Comparison of ENCODE assay signal across 8 mouse cellular contexts in the genomic region with DNA sequence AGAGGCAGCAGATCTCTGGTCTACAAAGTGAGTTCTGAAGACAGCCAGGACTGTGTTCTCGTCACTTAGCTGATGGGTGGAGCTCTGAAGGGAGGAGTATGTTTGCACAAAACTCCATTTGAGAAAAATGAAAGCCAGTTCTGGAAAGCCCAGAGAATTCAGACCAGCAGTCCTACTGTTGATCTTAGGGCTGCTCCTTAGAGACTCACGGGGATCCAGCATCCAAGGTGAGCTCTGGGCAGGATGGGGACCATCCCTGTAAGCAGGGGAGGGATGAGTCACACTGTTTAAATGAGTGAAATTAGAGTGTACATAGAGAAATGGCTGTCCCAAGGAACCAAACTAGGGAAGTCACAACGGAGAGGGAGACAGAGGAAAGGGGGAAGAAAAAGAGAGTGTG. TPM values are rescaled to one million over a fixed set of nuclear protein-coding genes. Genes with fewer than 3 reads are reported as not detected.
A peak's percentile ranks its signal among the peaks of the same experiment; 100 is the strongest.
DNase-seq lines count a peak whose midpoint lies in the region; ATAC-seq lines count a peak whose summit lies in the region.

A gene (plus strand): TSS at position 102 of the 400 bp plus-strand sequence.

- H3K4me3 ChIP-seq in embryonic facial prominence, embryonic 10.5 days = peak within 1 kb of the TSS; percentile 54
- H3K4me3 ChIP-seq in liver, embryonic 11.5 days (ENCODE audit: low read depth, low read length) = peak within 1 kb of the TSS; percentile 44

- H3K9ac ChIP-seq in liver, embryonic 11.5 days (ENCODE audit: low read depth, low read length) = 0 out of 2 replicates have a peak within 1 kb of the TSS, but pooled peaks have one; percentile 40

- peak within 1 kb of the TSS; percentile 77 for H3K27ac ChIP-seq in embryonic facial prominence, embryonic 10.5 days (replicated peaks)
- H3K27ac ChIP-seq in liver, embryonic 11.5 days (ENCODE audit: low read depth, low read length) = peak within 1 kb of the TSS; percentile 55

- 27% methylated on average over 3 of the region's 3 CpGs for WGBS in embryonic facial prominence, embryonic 10.5 days
- 17% methylated on average over 3 of the region's 3 CpGs for WGBS in liver, embryonic 11.5 days

- DNase-seq in kidney, adult 18-20 months = peak; percentile 20
- no peak for DNase-seq in kidney, adult 11 months
- no peak for DNase-seq in embryonic facial prominence, embryonic 10.5 days (ENCODE audit: low spot score)
- DNase-seq in heart, postnatal 10 days = peak; percentile 44 to 62
- no peak for DNase-seq in liver, embryonic 11.5 days (ENCODE audit: low spot score)
- DNase-seq in naive thymus-derived CD4-positive, alpha-beta T cell, adult 2 months (ENCODE audit: low read depth) = peak; percentile 10
- no peak for DNase-seq in embryo, embryonic 9.5 days (ENCODE audit: extremely low spot score)
- DNase-seq in left cerebral cortex, adult 11 months (ENCODE audit: low spot score) = no peak

- intact Hi-C loops in heart, postnatal 10 days (cut with DNase I) = no loop called here

- H3K9me3 ChIP-seq in embryonic facial prominence, embryonic 10.5 days = no peaks in the 10 kb centered on the region
- H3K9me3 ChIP-seq in liver, embryonic 11.5 days (ENCODE audit: control insufficient read depth, low read length) = no peaks in the 10 kb centered on the region

- no peaks in the 10 kb centered on the region for H3K36me3 ChIP-seq in embryonic facial prominence, embryonic 10.5 days (replicated peaks)
- no peaks in the 10 kb centered on the region for H3K36me3 ChIP-seq in liver, embryonic 11.5 days (ENCODE audit: control insufficient read depth, insufficient read depth, low read length)

- ATAC-seq in liver, embryonic 11.5 days (replicated peaks; ENCODE audit: low FRiP score) = peak; percentile 5; the same call in 1 of the 2 replicates

- no peaks in the 10 kb centered on the region for H3K27me3 ChIP-seq in embryonic facial prominence, embryonic 10.5 days (replicated peaks; ENCODE audit: low read depth, poor library complexity, severe bottlenecking)
- H3K27me3 ChIP-seq in liver, embryonic 11.5 days (replicated peaks; ENCODE audit: control insufficient read depth, insufficient read depth, low read length) = no peaks in the 10 kb centered on the region

- peaks cover 16% of the 10 kb centered on the region for H3K4me1 ChIP-seq in embryonic facial prominence, embryonic 10.5 days
- H3K4me1 ChIP-seq in liver, embryonic 11.5 days (replicated peaks; ENCODE audit: control insufficient read depth, insufficient read depth, low read length) = no peaks in the 10 kb centered on the region

- H3K4me2 ChIP-seq in liver, embryonic 11.5 days = peak within 1 kb of the TSS; percentile 63

RNA-seq across cellular contexts. Expression of the gene that starts here (rescaled TPM):
- polyA plus RNA-seq in embryonic facial prominence, embryonic 10.5 days (2016; fragmentation: Nextera tagmentation; extraction: Ambion mirVana) = not detected in 2 replicates
- total RNA-seq in heart, postnatal 10 days (2021) = 1 to 10 TPM; 5.1 to 5.5 TPM
- 0.21 and 0.26 TPM in 2 replicates for polyA plus RNA-seq in liver, embryonic 11.5 days (2014; fragmentation: Nextera tagmentation; extraction: Ambion mirVana)

Comparison
In these comparisons a context has a peak if more than half of its experiments do, and no peak if none do; other contexts are left out.
1. DNase-seq: peak in kidney, adult 18-20 months (single experiment), heart, postnatal 10 days (2 of 2) and naive thymus-derived CD4-positive, alpha-beta T cell, adult 2 months (single experiment); none in kidney, adult 11 months (single experiment), embryonic facial prominence, embryonic 10.5 days (single experiment), liver, embryonic 11.5 days (single experiment), embryo, embryonic 9.5 days (single experiment) and left cerebral cortex, adult 11 months (single experiment).
2. Peak in ATAC-seq, H3K4me3 ChIP-seq, H3K27ac ChIP-seq, H3K9ac ChIP-seq and H3K4me2 ChIP-seq in liver, embryonic 11.5 days; RNA of the gene not detected or under 1 TPM.